Mouse (Mus musculus) CH12.LX (cell line): ENCODE measurements at regions not wholly inside any gene's neighbourhood (a gene's known extent, or its start where the extent isn't known, plus 50 kb on each side); places are given as distances from the start of the nearest gene placed in this dataset.

Experiments
- CHD1 ChIP-seq: IDR thresholded peaks from 2 replicates; pipeline ENCODE4 v1.6.1; 2012; ENCODE audit warnings: low read depth, low read length, improper control_type of control experiment, inconsistent platforms
- CHD2 ChIP-seq: IDR thresholded peaks from 2 replicates; pipeline ENCODE4 v1.6.1; 2011; ENCODE audit warnings: low read length, improper control_type of control experiment
- CTCF ChIP-seq, 2 experiments: IDR thresholded peaks in 1 of 2; conservative IDR thresholded peaks in 1 of 2; 2 replicates each; pipeline ENCODE4 v1.5.1; 2011 to 2012; ENCODE audit warnings: low read depth in 2 of 2, low read length in 2 of 2, improper control_type of control experiment in 1 of 2, inconsistent platforms in 1 of 2, mild to moderate bottlenecking in 1 of 2, moderate library complexity in 1 of 2
- EP300 ChIP-seq: IDR thresholded peaks from 2 replicates; pipeline ENCODE4 v1.6.1; 2011; ENCODE audit warnings: low read length, improper control_type of control experiment
- MYC ChIP-seq: IDR thresholded peaks from 2 replicates; pipeline ENCODE4 v1.6.1; 2011; ENCODE audit warnings: low read depth, mild to moderate bottlenecking, improper control_type of control experiment, low read length
- PAX5 ChIP-seq: IDR thresholded peaks from 2 replicates; pipeline ENCODE4 v1.6.1; 2012; ENCODE audit warnings: low read length, inconsistent platforms, mixed read lengths
- TCF12 ChIP-seq: IDR thresholded peaks from 2 replicates; pipeline ENCODE4 v1.6.1; 2014; ENCODE audit warnings: low read depth, mild to moderate bottlenecking, inconsistent platforms, low read length, improper control_type of control experiment

DNA sequence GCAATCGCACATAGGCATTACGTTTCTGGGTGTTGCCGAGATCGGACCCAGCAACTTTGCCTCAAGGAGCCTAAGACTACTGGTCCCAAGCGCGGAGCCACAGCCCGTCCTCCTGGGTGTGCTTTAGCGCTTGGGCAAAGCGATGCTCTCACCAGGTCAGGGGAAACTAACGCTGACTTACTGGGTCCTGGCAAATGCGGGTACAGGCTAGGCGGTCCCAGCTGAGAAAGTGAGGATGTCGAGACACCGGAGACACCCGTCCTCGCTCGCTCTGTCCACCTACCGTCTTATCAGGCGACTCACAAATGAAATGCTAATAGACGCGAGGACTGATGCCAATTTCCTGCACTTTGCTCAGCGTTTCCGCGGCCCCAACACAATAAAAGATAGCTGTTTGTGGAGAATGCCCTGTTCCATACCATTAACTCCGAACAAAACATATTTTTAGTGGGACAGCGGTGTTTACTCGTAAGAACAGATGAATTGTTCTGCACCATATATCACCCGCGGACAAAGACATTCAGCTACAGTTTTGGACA lies 559.7 kb downstream of the Nedd1 start:
- no peak for TF ChIP-seq CHD1
- no peak for TF ChIP-seq MYC
- no peak for TF ChIP-seq CTCF (conservative IDR thresholded peaks at IDR 0.05 in 1 of 2, IDR thresholded peaks at IDR 0.05 in 1 of 2; ENCODE audit: low read depth in 2 of 2, low read length in 2 of 2)
- TF ChIP-seq PAX5, result no peak
- no peak for TF ChIP-seq TCF12
- TF ChIP-seq CHD2, result no peak
- TF ChIP-seq EP300, result no peak
